Mouse (Mus musculus) intestine, embryonic 16.5 days (tissue): Measurements from ENCODE around the gene Nudt16l1. TPM values are rescaled to one million over a fixed set of nuclear protein-coding genes. Genes with fewer than 3 reads are reported as not detected.

Experiments used
- ATAC-seq: fragments of 200-750 bp; cut with Nextera tagmentation; 2 replicates; pipeline ENCODE4 v1.8.0; 2017; ENCODE audit warnings: moderate TSS enrichment, moderate library complexity
- H3K27ac ChIP-seq: fragments of 300-500 bp; sonication (generic); 2 replicates; pipeline ENCODE4 v1.5.1; 2014; ENCODE audit warnings: mild to moderate bottlenecking, low read length
- H3K27me3 ChIP-seq: fragments of 300-500 bp; sonication (generic); replicated peaks from 2 replicates; pipeline ENCODE4 v1.6.1; 2014; ENCODE audit warnings: low read length, control low read depth, mixed read lengths; ENCODE audit not compliant: control insufficient read depth, insufficient read depth
- H3K36me3 ChIP-seq: fragments of 300-500 bp; sonication (generic); 2 replicates; pipeline ENCODE4 v1.6.1; 2014; ENCODE audit warnings: low read length, control low read depth; ENCODE audit not compliant: control insufficient read depth, insufficient read depth
- H3K4me1 ChIP-seq: fragments of 300-500 bp; sonication (generic); 2 replicates; pipeline ENCODE4 v1.6.1; 2014; ENCODE audit warnings: low read length, control low read depth, mixed read lengths; ENCODE audit not compliant: control insufficient read depth, insufficient read depth
- H3K4me2 ChIP-seq: fragments of 300-500 bp; sonication (generic); 2 replicates; pipeline ENCODE4 v1.6.1; 2014; ENCODE audit warnings: low read depth, low read length, control low read depth
- H3K4me3 ChIP-seq: fragments of 300-500 bp; sonication (generic); 2 replicates; pipeline ENCODE4 v1.5.1; 2014; ENCODE audit warnings: mild to moderate bottlenecking, low read length
- H3K9ac ChIP-seq: fragments of 300-500 bp; sonication (generic); 2 replicates; pipeline ENCODE4 v1.6.1; 2014; ENCODE audit warnings: low read depth, low read length
- H3K9me3 ChIP-seq: fragments of 300-500 bp; sonication (generic); 2 replicates; pipeline ENCODE4 v1.6.1; 2016; ENCODE audit warnings: low read length, control low read depth; ENCODE audit not compliant: control insufficient read depth
- WGBS: fragments of 180-500 bp; shearing (Covaris S2); extraction: QIAGEN DNeasy Blood & Tissue Kit; methylation state at CpG from one replicate; pipeline ENCODE4 v1.1.7; 2014; 5-methylcytosine and 5-hydroxymethylcytosine counted together
- polyA plus RNA-seq: library from polyadenylated mRNA; unstranded; fragments of >200 nt; fragmentation: Nextera tagmentation; extraction: Ambion mirVana; gene quantifications from 2 replicates; pipeline ENCODE4 v1.2.1, GENCODE M21; 2015

Gene Nudt16l1
- polyA plus RNA-seq, 1 experiment from 2014 or later = 144 TPM

DNA sequence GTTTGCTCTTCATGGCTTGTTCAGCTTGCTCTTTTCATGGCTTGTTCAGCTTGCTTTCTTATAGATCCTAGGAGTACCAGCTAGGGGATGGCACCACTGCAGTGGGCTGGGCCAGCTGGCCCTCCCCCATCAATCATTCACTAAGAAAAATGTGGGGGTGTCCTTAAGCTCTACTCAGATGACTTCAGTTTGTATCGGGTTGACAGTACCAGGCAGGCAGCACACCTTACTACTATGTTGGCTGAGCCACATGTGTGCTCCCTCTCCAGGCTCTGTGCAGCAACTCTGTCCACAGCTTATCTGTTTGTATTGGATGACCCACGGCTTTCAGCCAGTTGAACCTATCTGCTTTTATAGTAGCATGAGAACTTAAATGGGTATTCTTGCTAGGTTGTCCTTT is 10.1 kb upstream of the Nudt16l1 start:
- Histone ChIP-seq H3K9me3 (no peaks in the 10 kb centered on the region), H3K4me3 (no peak overlapping the region), H3K4me2 (no peak overlapping the region), H3K9ac (no peak overlapping the region), H3K27ac (no peak overlapping the region), H3K27me3 (no peaks in the 10 kb centered on the region), H3K4me1 (0 out of 2 replicates have a peak, but pooled peaks cover 9% of the 10 kb centered on the region), H3K36me3 (peaks cover 27% of the 10 kb centered on the region)
- no peak for ATAC-seq
- 76% methylated on average over 2 of the region's 2 CpGs for WGBS

DNA sequence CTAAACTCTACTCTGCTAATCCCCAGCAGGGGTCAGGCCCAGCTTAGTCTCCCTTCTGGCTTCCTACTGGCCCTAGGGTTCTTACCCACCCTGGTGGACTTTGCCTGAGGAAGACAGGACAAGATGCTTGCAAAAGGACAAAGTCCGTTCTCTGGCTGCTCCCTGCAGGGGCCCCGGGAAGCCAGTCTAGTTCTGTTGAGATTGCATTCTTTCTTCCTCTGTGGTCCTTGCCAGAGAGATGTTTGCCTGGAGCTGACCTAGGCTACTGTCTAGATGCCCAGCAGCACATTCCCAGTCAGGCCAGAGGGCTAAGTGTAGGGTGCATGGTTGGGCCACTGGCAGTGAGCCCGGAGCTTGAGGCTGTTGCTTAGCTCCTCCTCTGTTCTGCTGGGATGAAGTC is 6.1 kb upstream of the Nudt16l1 start:
- no peak overlapping the region for H3K4me3 ChIP-seq
- no peak overlapping the region for H3K9ac ChIP-seq
- WGBS = 52% methylated on average over 3 of the region's 3 CpGs
- peak overlapping the region; percentile 38; the same call in 1 of the 2 replicates for H3K27ac ChIP-seq
- H3K4me1 ChIP-seq = 0 out of 2 replicates have a peak, but pooled peaks cover 9% of the 10 kb centered on the region
- no peaks in the 10 kb centered on the region for H3K27me3 ChIP-seq
- ATAC-seq = peak; percentile 87
- peak overlapping the region; percentile 33; the same call in 1 of the 2 replicates for H3K4me2 ChIP-seq
- H3K9me3 ChIP-seq = no peaks in the 10 kb centered on the region
- H3K36me3 ChIP-seq = peaks cover 11% of the 10 kb centered on the region

DNA sequence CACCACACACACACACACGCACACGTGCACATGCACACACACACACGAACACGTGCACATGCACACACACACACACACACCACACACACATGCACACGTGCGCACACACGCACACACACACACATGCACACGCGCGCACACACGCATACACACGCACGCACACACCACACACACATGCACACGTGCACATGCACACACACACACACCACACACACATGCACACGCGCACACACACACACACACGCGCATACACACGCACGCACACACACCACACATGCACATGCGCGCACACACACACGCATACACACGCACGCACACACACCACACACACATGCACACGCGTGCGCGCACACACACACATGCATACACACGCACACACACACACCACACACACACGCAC is 3.1 kb upstream of the Nudt16l1 start:
- H3K36me3 ChIP-seq = peaks cover 8% of the 10 kb centered on the region
- WGBS = 97% methylated on average over 31 of the region's 31 CpGs
- peaks cover 15% of the 10 kb centered on the region for H3K4me1 ChIP-seq
- no peak overlapping the region for H3K9ac ChIP-seq
- no peak overlapping the region for H3K4me3 ChIP-seq
- no peaks in the 10 kb centered on the region for H3K27me3 ChIP-seq
- no peak for ATAC-seq
- H3K4me2 ChIP-seq = no peak overlapping the region
- H3K27ac ChIP-seq = no peak overlapping the region
- no peaks in the 10 kb centered on the region for H3K9me3 ChIP-seq

DNA sequence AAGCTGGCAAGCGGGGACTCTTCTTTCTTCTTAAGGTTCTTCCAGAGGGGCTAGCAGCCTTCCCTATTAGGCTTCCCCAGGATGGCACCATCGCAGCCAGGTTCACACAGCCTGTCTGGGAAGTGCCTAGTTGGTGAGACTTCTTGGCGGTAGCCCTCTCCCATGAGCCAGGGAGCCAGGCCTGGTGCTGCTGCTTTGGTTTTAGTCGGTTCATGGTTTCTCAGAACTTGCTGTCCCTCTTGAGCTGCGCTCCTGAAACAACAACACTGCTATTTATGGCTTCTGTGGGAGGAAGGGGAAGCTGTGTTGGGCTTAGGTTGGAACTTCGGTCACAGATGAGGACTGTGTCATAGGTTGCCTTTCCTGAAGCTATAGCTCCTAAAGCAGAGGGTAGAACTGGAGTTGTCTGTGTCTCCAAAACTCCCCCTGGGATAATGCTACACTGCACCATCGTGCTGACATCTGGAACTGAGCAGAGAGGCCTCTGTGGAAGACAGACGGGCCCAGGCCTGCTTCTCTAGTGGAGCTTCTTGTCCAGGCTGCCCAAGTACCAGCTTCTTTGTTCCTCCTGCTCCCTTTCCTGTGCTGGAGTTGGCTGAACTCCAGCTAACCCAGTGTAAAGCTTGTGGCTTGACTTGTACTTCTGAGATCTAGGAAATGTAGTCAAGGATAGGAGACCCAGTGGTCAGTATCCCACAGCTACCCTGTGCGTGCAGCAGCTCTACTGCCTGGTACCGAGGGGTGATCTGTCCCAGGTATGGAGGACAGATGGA is 2.4 kb upstream of the Nudt16l1 start:
- 83% methylated on average over 10 of the region's 10 CpGs for WGBS
- Histone ChIP-seq H3K27me3 (no peaks in the 10 kb centered on the region), H3K4me3 (no peak overlapping the region), H3K36me3 (peaks cover 12% of the 10 kb centered on the region), H3K4me1 (peaks cover 15% of the 10 kb centered on the region), H3K9ac (no peak overlapping the region), H3K27ac (no peak overlapping the region), H3K9me3 (no peaks in the 10 kb centered on the region), H3K4me2 (no peak overlapping the region)
- ATAC-seq = no peak

DNA sequence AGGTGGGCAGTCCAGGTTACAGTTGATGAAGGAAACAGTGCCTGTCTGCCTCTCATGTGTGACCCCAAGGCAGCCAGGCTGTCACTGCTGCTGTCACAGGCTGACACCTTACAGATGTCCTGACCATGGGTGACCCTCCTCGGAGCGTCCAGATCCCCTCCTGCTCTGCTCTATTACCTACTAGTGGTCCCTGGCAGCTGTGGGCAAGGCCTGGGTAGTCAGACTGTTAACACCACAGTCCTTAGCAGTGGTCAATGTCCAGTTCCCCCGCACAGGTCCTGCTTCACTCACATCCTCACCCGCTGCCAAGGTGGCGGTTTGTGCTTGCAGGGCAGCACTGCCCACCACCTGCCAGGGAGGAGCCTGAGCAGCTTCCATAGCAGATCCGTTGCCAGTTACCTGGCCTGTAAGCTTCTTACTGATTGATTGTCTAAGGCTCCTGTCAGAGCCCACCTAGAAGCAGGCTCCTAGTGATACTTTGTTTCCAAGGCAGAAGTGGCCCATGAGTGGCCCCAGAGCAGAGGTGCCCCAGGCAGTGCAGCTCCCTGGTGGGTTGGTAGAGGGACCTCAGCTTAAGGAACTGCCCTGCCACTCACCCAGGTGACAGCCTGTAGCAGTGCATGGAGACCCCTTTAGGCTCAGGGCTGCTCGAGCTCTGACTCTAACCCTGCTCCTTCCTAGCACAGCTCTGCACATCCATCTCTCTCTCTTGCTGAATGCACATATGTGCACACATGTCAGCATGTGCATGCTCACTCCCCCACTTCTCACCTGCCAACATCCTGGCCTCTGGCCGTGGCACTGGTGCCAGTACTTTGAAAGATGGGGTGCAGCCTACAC is 990 bp upstream of the Nudt16l1 start:
- Histone ChIP-seq H3K27me3 (no peaks in the 10 kb centered on the region), H3K4me3 (no peak overlapping the region), H3K4me2 (no peak overlapping the region), H3K36me3 (peaks cover 15% of the 10 kb centered on the region), H3K9me3 (no peaks in the 10 kb centered on the region), H3K9ac (no peak overlapping the region), H3K27ac (no peak overlapping the region), H3K4me1 (peaks cover 10% of the 10 kb centered on the region)
- 88% methylated on average over 8 of the region's 8 CpGs for WGBS
- ATAC-seq = no peak

DNA sequence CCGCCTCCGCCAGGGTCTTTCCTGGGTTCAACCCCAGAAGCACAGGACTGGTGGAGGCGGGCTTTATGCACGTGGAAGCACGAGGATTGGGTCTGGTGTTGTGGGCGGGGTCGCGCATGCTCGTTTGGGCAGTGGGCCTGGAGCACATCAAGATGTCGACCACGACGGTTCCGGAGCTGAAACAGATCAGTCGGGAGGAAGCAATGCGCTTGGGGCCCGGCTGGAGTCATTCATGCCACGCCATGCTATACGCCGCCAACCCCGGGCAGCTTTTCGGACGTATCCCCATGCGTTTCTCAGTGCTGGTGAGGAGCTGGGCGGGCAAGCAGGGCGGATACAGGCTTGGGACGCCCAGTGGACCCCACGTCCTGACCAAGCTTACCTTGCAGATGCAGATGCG is 428 bp downstream of the Nudt16l1 start:
- ATAC-seq = peak; percentile 97
- peak overlapping the region; percentile 90 for H3K27ac ChIP-seq
- H3K36me3 ChIP-seq = peaks cover 18% of the 10 kb centered on the region
- 0% methylated on average over 28 of the region's 28 CpGs for WGBS
- H3K4me1 ChIP-seq = peaks cover 6% of the 10 kb centered on the region
- H3K4me3 ChIP-seq = peak overlapping the region; percentile 98
- peak overlapping the region; percentile 97 for H3K9ac ChIP-seq
- no peaks in the 10 kb centered on the region for H3K9me3 ChIP-seq
- peak overlapping the region; percentile 88 for H3K4me2 ChIP-seq
- H3K27me3 ChIP-seq = no peaks in the 10 kb centered on the region

DNA sequence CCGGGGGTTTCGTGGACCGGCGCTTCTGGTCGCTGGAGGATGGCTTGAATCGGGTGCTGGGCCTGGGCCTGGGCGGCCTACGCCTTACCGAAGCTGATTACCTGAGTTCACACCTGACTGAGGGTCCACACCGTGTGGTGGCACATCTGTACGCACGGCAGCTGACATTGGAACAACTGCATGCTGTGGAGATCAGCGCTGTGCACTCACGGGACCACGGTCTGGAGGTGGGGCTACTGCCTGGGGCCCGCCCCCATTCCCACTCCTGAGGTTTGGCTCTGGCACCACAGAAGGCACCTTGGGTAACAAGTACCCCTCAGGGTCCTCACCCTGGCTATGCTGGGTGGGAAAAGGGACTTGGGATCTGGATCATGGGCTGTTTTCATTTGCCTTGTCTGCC is 851 bp downstream of the Nudt16l1 start:
- H3K4me1 ChIP-seq = peaks cover 6% of the 10 kb centered on the region
- 1% methylated on average over 16 of the region's 16 CpGs for WGBS
- H3K4me2 ChIP-seq = peak overlapping the region; percentile 88
- H3K27me3 ChIP-seq = no peaks in the 10 kb centered on the region
- H3K36me3 ChIP-seq = peaks cover 19% of the 10 kb centered on the region
- ATAC-seq = peak; percentile 77
- peak overlapping the region; percentile 90 for H3K27ac ChIP-seq
- H3K9me3 ChIP-seq = no peaks in the 10 kb centered on the region
- H3K9ac ChIP-seq = peak overlapping the region; percentile 97
- peak overlapping the region; percentile 98 for H3K4me3 ChIP-seq

DNA sequence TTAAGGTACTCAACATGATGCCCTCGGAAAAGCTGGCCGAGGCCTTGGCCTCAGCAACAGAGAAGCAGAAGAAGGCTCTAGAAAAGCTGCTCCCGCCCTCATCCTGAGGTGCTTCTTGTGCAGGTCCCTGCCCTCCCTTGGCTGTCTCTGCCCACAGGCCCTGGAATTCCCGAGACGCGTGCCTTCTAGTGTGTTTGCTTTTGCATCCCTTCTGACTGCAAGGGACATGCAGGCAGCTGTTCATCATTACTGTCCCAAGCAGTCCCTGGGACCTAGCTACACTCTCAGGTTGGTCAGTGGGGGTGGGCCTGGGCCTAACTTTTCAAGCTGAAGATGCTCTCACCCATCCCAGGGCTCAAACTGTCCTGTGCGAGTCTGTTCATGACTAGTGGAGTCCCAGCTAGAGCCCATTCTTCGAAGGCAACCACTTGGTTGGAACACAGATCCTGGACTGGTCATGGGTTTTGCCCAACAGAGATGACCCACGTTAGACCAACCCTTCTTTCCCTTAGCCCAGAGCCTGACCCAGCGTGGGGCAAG is 1.8 kb downstream of the Nudt16l1 start:
- WGBS = 91% methylated on average over 10 of the region's 10 CpGs

DNA sequence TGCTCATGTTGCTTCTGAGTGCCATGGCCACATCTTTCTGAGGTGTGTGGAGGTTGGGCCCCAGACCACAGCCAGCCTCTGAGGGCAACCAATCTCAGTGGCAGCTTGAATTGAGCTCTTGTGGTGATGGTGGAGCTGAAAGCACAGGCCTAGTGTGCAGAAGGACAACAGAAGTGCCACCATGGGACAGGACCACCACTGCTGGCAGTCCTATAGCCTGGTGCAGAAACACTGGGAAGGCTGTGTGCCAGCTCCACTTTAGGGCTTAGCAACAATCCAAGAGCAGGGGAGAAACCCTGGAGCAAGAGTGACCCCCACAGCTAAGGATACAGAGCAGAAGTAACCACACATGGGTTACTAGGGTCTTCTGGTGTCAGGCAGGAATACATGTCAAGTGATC is 2.5 kb downstream of the Nudt16l1 start:
- Histone ChIP-seq H3K36me3 (peaks cover 19% of the 10 kb centered on the region), H3K4me2 (no peak overlapping the region)

More for the DNA sequence above, 1.8 kb downstream of the Nudt16l1 start:
- ATAC-seq = no peak
- no peak overlapping the region for H3K27ac ChIP-seq
- no peaks in the 10 kb centered on the region for H3K27me3 ChIP-seq
- no peak overlapping the region for H3K9ac ChIP-seq
- peaks cover 19% of the 10 kb centered on the region for H3K36me3 ChIP-seq
- H3K9me3 ChIP-seq = no peaks in the 10 kb centered on the region
- peaks cover 6% of the 10 kb centered on the region for H3K4me1 ChIP-seq
- no peak overlapping the region for H3K4me3 ChIP-seq
- H3K4me2 ChIP-seq = no peak overlapping the region

More for the DNA sequence above, 2.5 kb downstream of the Nudt16l1 start:
- ATAC-seq = no peak
- H3K27me3 ChIP-seq = no peaks in the 10 kb centered on the region
- H3K4me3 ChIP-seq = no peak overlapping the region
- no peak overlapping the region for H3K27ac ChIP-seq
- no peaks in the 10 kb centered on the region for H3K9me3 ChIP-seq
- H3K4me1 ChIP-seq = peaks cover 6% of the 10 kb centered on the region
- H3K9ac ChIP-seq = no peak overlapping the region
